Mouse (Mus musculus): ENCODE measurements around the gene Olfr43. TPM values are rescaled to one million over a fixed set of nuclear protein-coding genes. Genes with fewer than 3 reads are reported as not detected.

Olfr43 gene
- not detected in 2 replicates for polyA plus RNA-seq (2012; rRNA removed)

- TF ChIP-seq POLR2A (IDR thresholded peaks at IDR 0.05; ENCODE audit: borderline replicate concordance, extremely low read depth, low read depth, low read length) (no peak), CTCF (IDR thresholded peaks at IDR 0.05; ENCODE audit: insufficient read depth, low read length) (no peak)
- H3K4me3 ChIP-seq (replicated peaks; ENCODE audit: extremely low read depth, low read depth, low read length), result no peak within 1 kb of the TSS
- 52% methylated on average over 1 of the region's 1 CpGs for WGBS
- DNase-seq, result no peak
- H3K4me1 ChIP-seq (ENCODE audit: control insufficient read depth, insufficient read depth, low read length), result no peaks in the 10 kb centered on the region
Observed at GRCm38 (mm10) chr11:74211279-74211678, at the start of gene Olfr43. Gene Olfr43 (minus strand): TSS chr11:74211379.

- no peak for DNase-seq
- Histone ChIP-seq H3K4me1 (ENCODE audit: control insufficient read depth, insufficient read depth, low read length) (no peaks in the 10 kb centered on the region), H3K4me3 (replicated peaks; ENCODE audit: extremely low read depth, low read depth, low read length) (no peak within 1 kb of the TSS)
- WGBS, result 41% methylated on average over 2 of the region's 2 CpGs
- TF ChIP-seq POLR2A (IDR thresholded peaks at IDR 0.05; ENCODE audit: borderline replicate concordance, extremely low read depth, low read depth, low read length) (no peak), CTCF (IDR thresholded peaks at IDR 0.05; ENCODE audit: insufficient read depth, low read length) (no peak)
Observed at GRCm38 (mm10) chr11:74259508-74259907, 48.3 kb upstream of the Olfr43 start, which contains the start of gene Olfr406. Gene Olfr406 (plus strand): TSS chr11:74259808.

DNA sequence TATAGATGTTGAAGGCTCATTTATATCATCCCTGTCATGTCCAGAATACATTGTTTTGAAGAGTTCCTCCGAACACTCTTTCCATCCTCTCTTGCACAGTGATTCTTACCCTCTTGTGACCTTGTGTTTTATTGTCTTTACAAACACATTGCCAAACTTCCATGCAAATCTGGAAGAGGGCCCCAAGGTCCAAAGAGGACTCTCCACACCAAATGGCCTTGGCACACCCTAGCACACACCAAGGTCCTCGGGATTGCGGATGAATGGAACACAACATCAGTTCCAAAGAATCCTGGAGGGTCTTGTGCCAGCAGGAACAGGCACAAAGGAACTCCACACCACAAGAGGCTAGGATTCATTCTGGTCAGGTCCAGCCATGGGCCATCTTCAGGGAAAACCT is 30.0 kb upstream of the Olfr43 start:
- Histone ChIP-seq H3K4me1 (ENCODE audit: control insufficient read depth, insufficient read depth, low read length) (no peaks in the 10 kb centered on the region), H3K4me3 (replicated peaks; ENCODE audit: extremely low read depth, low read depth, low read length) (no peak overlapping the region)
- no peak for TF ChIP-seq CTCF (IDR thresholded peaks at IDR 0.05; ENCODE audit: insufficient read depth, low read length)
- TF ChIP-seq POLR2A (IDR thresholded peaks at IDR 0.05; ENCODE audit: borderline replicate concordance, extremely low read depth, low read depth, low read length), result no peak
- 86% methylated on average over 3 of the region's 3 CpGs for WGBS
- no peak for DNase-seq

DNA sequence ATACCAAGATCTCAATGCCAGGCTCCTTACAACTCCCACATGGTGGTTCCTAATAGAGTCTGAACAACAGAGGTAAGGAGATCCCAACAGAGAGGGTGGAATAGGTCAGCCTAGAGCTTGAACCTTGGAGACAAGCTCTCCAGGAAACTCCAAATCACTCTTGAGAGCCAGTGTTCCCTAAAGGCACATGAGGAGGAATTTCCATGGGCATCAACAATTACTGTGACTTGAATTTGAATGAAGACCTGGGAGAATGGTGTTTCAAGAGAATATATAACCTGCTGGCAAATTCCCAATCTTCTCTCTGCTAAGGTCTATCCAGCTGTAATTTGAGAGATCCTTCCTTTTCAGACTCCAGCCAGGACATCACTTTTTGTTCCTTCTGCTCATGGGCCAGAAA is 25.2 kb downstream of the Olfr43 start, which contains the start of gene Olfr403:
Gene Olfr403, plus strand, starts transcription at position 301 of the 400 bp plus-strand sequence.
- no peak for TF ChIP-seq POLR2A (IDR thresholded peaks at IDR 0.05; ENCODE audit: borderline replicate concordance, extremely low read depth, low read depth, low read length)
- TF ChIP-seq CTCF (IDR thresholded peaks at IDR 0.05; ENCODE audit: insufficient read depth, low read length), result no peak
- DNase-seq, result no peak
- H3K4me3 ChIP-seq (replicated peaks; ENCODE audit: extremely low read depth, low read depth, low read length), result no peak within 1 kb of the TSS
- H3K4me1 ChIP-seq (ENCODE audit: control insufficient read depth, insufficient read depth, low read length), result no peaks in the 10 kb centered on the region

GRCm38 (mm10) chr11:74183745-74184144 is 27.4 kb downstream of the Olfr43 start:
- DNase-seq, result no peak
- H3K4me3 ChIP-seq (replicated peaks; ENCODE audit: extremely low read depth, low read depth, low read length), result no peak overlapping the region
- no peaks in the 10 kb centered on the region for H3K4me1 ChIP-seq (ENCODE audit: control insufficient read depth, insufficient read depth, low read length)
- WGBS, result 69% methylated on average over 4 of the region's 4 CpGs
- TF ChIP-seq POLR2A (IDR thresholded peaks at IDR 0.05; ENCODE audit: borderline replicate concordance, extremely low read depth, low read depth, low read length) (no peak), CTCF (IDR thresholded peaks at IDR 0.05; ENCODE audit: insufficient read depth, low read length) (no peak)

DNA sequence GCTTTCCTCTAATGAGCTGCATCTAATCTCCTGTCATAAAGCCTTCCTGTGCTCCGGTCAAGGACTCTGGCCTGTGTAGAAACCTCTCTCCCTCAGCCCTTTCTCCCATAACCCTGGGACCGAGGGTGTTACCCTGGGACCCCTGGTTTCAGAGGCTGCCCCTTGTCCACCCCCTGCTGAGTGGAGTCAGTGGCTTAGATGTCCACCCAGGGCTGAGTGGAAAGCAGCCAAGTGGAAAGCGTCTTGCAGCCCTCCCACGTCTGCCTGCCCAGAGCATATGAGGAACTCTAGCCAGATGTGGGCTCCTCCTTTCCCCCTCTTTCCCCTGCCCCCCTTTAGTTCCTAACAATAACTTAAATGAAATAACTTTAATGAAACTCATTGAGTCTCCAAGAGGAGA is 28.0 kb downstream of the Olfr43 start:
- TF ChIP-seq POLR2A (IDR thresholded peaks at IDR 0.05; ENCODE audit: borderline replicate concordance, extremely low read depth, low read depth, low read length) (no peak), CTCF (IDR thresholded peaks at IDR 0.05; ENCODE audit: insufficient read depth, low read length) (no peak)
- Histone ChIP-seq H3K4me1 (ENCODE audit: control insufficient read depth, insufficient read depth, low read length) (no peaks in the 10 kb centered on the region), H3K4me3 (replicated peaks; ENCODE audit: extremely low read depth, low read depth, low read length) (no peak overlapping the region)
- WGBS, result 70% methylated on average over 4 of the region's 4 CpGs
- no peak for DNase-seq

DNA sequence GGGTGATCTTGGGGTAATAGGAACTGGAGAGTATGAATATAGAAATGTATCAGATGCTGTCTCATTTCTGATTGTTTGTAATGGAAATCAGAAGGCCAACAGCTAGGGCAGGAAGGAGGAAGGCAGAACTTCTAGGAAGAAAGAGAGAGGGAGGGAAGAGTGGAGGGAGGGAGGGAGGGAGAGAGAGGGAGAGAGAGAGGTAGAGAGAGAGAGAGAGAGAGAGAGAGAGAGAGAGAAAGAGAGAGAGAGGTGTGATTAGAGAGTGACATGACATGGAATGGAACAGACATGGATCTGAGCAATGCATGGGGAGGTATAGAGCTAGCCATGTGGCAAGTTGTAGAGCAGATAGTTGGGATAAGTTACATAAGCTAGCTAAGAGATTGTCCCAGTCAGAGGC is 42.4 kb downstream of the Olfr43 start:
- DNase-seq, result no peak
- no peak overlapping the region for H3K4me3 ChIP-seq (replicated peaks; ENCODE audit: extremely low read depth, low read depth, low read length)
- H3K4me1 ChIP-seq (ENCODE audit: control insufficient read depth, insufficient read depth, low read length), result no peaks in the 10 kb centered on the region
- TF ChIP-seq CTCF (IDR thresholded peaks at IDR 0.05; ENCODE audit: insufficient read depth, low read length), result no peak
- TF ChIP-seq POLR2A (IDR thresholded peaks at IDR 0.05; ENCODE audit: borderline replicate concordance, extremely low read depth, low read depth, low read length), result no peak

Other genes starting within 250 kb of the Olfr43 start
- not detected in 2 replicates for gene Olfr398, start 221.0 kb downstream of the Olfr43 start, polyA plus RNA-seq (2012; rRNA removed)
- gene Olfr139, start 154.8 kb downstream of the Olfr43 start, polyA plus RNA-seq (2012; rRNA removed), result not detected in 2 replicates
- gene Olfr399, start 154.8 kb downstream of the Olfr43 start, polyA plus RNA-seq (2012; rRNA removed), result not detected in 2 replicates
- not detected in 2 replicates for gene Zfp616, start 141.4 kb downstream of the Olfr43 start, polyA plus RNA-seq (2012; rRNA removed)
- not detected in 2 replicates for gene Olfr401, start 97.7 kb downstream of the Olfr43 start, polyA plus RNA-seq (2012; rRNA removed)
- not detected in 2 replicates for gene Olfr402, start 57.9 kb downstream of the Olfr43 start, polyA plus RNA-seq (2012; rRNA removed)
- not detected in 2 replicates for gene Olfr403, start 25.1 kb downstream of the Olfr43 start, polyA plus RNA-seq (2012; rRNA removed)
- gene Olfr406, start 48.4 kb upstream of the Olfr43 start, polyA plus RNA-seq (2012; rRNA removed), result not detected in 2 replicates
- gene Olfr59, start 72.4 kb upstream of the Olfr43 start, polyA plus RNA-seq (2012; rRNA removed), result not detected in 2 replicates
- not detected in 2 replicates for gene Olfr410, start 126.7 kb upstream of the Olfr43 start, polyA plus RNA-seq (2012; rRNA removed)
- not detected in 2 replicates for gene Olfr411, start 141.3 kb upstream of the Olfr43 start, polyA plus RNA-seq (2012; rRNA removed)
- not detected in 2 replicates for gene Olfr412, start 150.7 kb upstream of the Olfr43 start, polyA plus RNA-seq (2012; rRNA removed)

Data from lung, adult 2 months (tissue).